Mouse (Mus musculus) lung, embryonic 15.5 days (tissue): ENCODE measurements around the gene Safb. TPM values are rescaled to one million over a fixed set of nuclear protein-coding genes. Genes with fewer than 3 reads are reported as not detected.
"Not testable (repeated sequence)": the region's sequence is repeated elsewhere in the genome, so short reads cannot be mapped to it uniquely, and the experiment has no call there.

Experiments used
- ATAC-seq: fragments of 200-750 bp; cut with Nextera tagmentation; 2 replicates; pipeline ENCODE4 v1.8.0; 2017; ENCODE audit warnings: moderate number of reproducible peaks, borderline replicate concordance; ENCODE audit not compliant: low FRiP score, low TSS enrichment; ENCODE audit errors: extremely low read depth
- H3K27ac ChIP-seq: fragments of 300-500 bp; sonication (generic); 2 replicates; pipeline ENCODE4 v1.5.1; 2015; ENCODE audit warnings: moderate library complexity, mild to moderate bottlenecking, inconsistent platforms
- H3K27me3 ChIP-seq: fragments of 300-500 bp; sonication (generic); 2 replicates; pipeline ENCODE4 v1.6.1; 2015; ENCODE audit warnings: inconsistent platforms
- H3K36me3 ChIP-seq: fragments of 300-500 bp; sonication (generic); 2 replicates; pipeline ENCODE4 v1.6.1; 2015; ENCODE audit warnings: inconsistent platforms
- H3K4me1 ChIP-seq: fragments of 300-500 bp; sonication (generic); 2 replicates; pipeline ENCODE4 v1.6.1; 2015; ENCODE audit warnings: inconsistent platforms
- H3K4me2 ChIP-seq: fragments of 300-500 bp; sonication (generic); 2 replicates; pipeline ENCODE4 v1.6.1; 2015; ENCODE audit warnings: inconsistent platforms, mild to moderate bottlenecking, moderate library complexity
- H3K4me3 ChIP-seq: fragments of 300-500 bp; sonication (generic); 2 replicates; pipeline ENCODE4 v1.5.1; 2015; ENCODE audit warnings: mild to moderate bottlenecking, inconsistent platforms
- H3K9ac ChIP-seq: fragments of 300-500 bp; sonication (generic); 2 replicates; pipeline ENCODE4 v1.6.1; 2015; ENCODE audit warnings: inconsistent platforms
- H3K9me3 ChIP-seq: fragments of 300-500 bp; sonication (generic); 2 replicates; pipeline ENCODE4 v1.6.1; 2016; ENCODE audit warnings: inconsistent platforms
- WGBS: fragments of 180-500 bp; shearing (Covaris S2); methylation state at CpG from one replicate; pipeline ENCODE4 v1.1.7; 2015; 5-methylcytosine and 5-hydroxymethylcytosine counted together
- polyA plus RNA-seq: library from polyadenylated mRNA; unstranded; fragments of >200 nt; fragmentation: Nextera tagmentation; extraction: Ambion mirVana; gene quantifications from 2 replicates; pipeline ENCODE4 v1.2.1, GENCODE M21; 2015

The Safb gene
- polyA plus RNA-seq, 1 experiment from 2014 or later = 96.6 TPM

DNA sequence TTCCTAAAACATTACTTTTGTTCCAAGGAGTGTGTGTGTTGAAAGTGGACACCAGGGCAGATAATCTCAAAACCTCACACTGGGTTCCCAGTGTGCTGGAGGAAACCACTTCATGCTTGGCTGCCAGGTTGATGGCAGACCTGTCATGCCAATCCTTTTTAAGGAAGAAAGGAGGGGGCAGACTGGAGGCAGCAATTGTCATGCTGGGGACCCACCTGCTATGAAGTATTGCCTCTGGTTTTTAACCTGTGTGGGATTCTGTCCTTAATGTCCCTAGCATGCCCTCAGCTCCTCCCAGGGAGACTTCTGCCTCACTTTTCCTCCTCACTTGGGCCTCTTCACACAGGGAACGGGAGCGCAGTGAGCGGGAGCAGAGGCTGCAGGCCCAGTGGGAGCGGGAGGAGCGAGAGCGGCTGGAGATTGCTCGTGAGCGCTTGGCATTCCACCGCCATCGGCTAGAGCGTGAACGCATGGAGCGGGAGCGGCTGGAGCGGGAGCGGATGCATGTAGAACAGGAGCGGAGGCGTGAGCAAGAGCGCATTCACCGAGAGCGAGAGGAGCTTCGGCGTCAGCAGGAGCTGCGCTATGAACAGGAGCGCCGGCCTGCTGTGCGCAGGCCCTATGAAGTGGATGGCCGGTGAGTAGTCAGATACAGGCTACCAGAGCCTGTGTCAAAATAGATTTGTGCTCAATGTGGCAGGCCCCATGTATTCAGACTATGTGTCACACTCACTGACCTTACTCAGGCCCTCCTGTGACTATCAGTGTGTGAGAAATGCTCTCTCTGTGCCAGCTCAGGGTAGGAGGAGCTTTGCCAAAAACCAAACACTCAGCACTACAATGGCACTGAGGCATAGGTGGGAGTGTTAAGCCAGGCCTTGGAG, 18.8 kb downstream of the Safb start:
- H3K4me2 ChIP-seq = no peak overlapping the region
- no peak overlapping the region for H3K27ac ChIP-seq
- no peak for ATAC-seq
- H3K9me3 ChIP-seq = no peaks in the 10 kb centered on the region
- H3K4me3 ChIP-seq = no peak overlapping the region
- H3K4me1 ChIP-seq = peaks cover 5% of the 10 kb centered on the region
- no peak overlapping the region for H3K9ac ChIP-seq
- WGBS = 93% methylated on average over 28 of the region's 28 CpGs
- H3K27me3 ChIP-seq = no peaks in the 10 kb centered on the region
- peaks cover 87% of the 10 kb centered on the region for H3K36me3 ChIP-seq

DNA sequence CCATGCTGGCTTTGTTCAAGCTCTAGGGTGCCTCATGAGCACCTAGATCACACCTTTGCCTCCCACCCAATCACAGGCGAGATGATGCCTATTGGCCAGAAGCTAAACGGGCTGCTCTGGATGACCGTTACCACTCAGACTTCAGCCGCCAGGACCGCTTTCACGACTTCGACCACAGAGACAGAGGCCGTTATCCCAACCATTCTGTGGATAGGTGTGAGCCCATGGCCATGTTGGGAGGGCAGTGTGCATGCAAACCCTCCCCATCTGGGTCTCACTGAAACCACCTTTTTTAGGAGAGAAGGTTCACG, 19.4 kb downstream of the Safb start:
- Histone ChIP-seq H3K27ac (no peak overlapping the region), H3K4me2 (no peak overlapping the region), H3K9ac (no peak overlapping the region), H3K9me3 (no peaks in the 10 kb centered on the region), H3K36me3 (peaks cover 87% of the 10 kb centered on the region), H3K4me3 (no peak overlapping the region), H3K4me1 (peaks cover 11% of the 10 kb centered on the region), H3K27me3 (no peaks in the 10 kb centered on the region)
- ATAC-seq = no peak
- WGBS = 87% methylated on average over 9 of the region's 9 CpGs

DNA sequence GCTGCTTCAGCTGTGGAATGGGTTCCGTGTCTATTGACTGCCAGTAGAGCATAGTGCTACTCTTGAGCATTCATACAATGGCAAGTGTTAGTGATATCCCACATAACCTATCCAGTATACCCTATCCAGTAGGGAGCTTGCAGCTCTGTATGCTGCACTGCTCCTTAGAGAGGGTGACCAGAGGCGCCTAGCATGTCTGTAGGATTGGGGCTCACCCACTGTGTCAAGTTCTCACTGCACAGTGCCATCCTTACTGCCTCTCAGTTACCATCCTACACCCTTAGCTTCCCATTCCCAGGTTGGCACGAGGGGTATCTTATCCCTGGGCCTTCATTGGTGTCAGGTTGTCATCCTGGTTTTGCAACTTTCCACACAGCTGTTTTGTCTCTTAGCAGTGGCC, 19.8 kb downstream of the Safb start:
- H3K27ac ChIP-seq = no peak overlapping the region
- H3K9me3 ChIP-seq = no peaks in the 10 kb centered on the region
- peaks cover 84% of the 10 kb centered on the region for H3K36me3 ChIP-seq
- H3K4me2 ChIP-seq = no peak overlapping the region
- H3K4me1 ChIP-seq = peaks cover 11% of the 10 kb centered on the region
- no peak overlapping the region for H3K4me3 ChIP-seq
- H3K9ac ChIP-seq = no peak overlapping the region
- 91% methylated on average over 3 of the region's 3 CpGs for WGBS
- no peaks in the 10 kb centered on the region for H3K27me3 ChIP-seq
- ATAC-seq = no peak

DNA sequence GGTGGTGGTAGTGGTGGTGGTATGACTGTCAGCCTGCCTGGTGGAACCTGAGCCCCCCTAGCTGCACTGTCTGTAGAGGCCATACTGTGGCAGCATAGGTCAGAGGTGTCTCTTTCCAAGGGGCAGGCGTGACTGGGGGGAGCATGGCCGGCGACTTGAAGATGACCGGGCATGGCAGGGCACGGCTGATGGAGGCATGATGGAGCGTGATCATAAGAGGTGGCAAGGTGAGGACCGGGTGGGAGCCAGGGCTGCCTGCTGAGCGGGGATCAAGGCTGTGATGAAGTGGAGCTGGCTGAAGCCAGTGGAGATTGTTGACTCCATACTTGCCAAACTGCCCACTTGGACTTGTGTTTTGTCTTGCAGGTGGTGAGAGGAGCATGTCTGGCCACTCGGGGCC, 20.8 kb downstream of the Safb start:
- Histone ChIP-seq H3K4me1 (peaks cover 16% of the 10 kb centered on the region), H3K9me3 (no peaks in the 10 kb centered on the region), H3K36me3 (peaks cover 74% of the 10 kb centered on the region), H3K4me3 (no peak overlapping the region), H3K27ac (no peak overlapping the region), H3K9ac (no peak overlapping the region), H3K4me2 (no peak overlapping the region), H3K27me3 (no peaks in the 10 kb centered on the region)
- WGBS = 85% methylated on average over 9 of the region's 9 CpGs
- no peak for ATAC-seq

DNA sequence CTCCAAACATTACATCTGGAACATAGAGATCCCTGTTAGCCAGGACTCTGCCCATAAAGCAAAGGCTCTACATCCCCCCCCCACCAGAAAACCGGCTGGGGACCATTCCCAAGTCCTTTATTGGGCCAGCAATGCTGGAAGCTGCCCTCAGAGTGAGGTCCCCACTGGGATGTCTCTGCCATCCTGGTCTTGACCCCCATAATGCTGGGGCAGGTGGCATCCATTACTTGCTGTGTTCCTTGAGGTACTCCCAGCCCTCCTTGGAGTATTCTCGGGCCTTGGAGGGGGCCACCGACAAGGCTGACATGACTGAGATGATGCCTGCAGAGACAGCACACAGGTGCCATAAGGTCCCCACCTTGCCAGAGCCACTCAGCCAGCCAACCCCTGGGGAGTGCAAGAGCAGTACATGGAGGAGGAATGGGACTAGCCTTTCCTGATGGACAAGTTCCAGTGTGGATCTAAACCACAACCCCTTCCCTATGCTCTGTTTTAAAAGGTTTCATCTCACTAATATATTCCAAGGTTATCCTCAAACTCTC, 23.0 kb downstream of the Safb start:
- 0 out of 2 replicates have a peak overlapping the region, but pooled peaks have one; percentile 74 for H3K4me2 ChIP-seq
- no peak overlapping the region for H3K27ac ChIP-seq
- ATAC-seq = no peak
- no peaks in the 10 kb centered on the region for H3K9me3 ChIP-seq
- 62% methylated on average over 3 of the region's 3 CpGs for WGBS
- H3K4me3 ChIP-seq = no peak overlapping the region
- H3K36me3 ChIP-seq = peaks cover 52% of the 10 kb centered on the region
- H3K27me3 ChIP-seq = no peaks in the 10 kb centered on the region
- peaks cover 27% of the 10 kb centered on the region for H3K4me1 ChIP-seq
- no peak overlapping the region for H3K9ac ChIP-seq

DNA sequence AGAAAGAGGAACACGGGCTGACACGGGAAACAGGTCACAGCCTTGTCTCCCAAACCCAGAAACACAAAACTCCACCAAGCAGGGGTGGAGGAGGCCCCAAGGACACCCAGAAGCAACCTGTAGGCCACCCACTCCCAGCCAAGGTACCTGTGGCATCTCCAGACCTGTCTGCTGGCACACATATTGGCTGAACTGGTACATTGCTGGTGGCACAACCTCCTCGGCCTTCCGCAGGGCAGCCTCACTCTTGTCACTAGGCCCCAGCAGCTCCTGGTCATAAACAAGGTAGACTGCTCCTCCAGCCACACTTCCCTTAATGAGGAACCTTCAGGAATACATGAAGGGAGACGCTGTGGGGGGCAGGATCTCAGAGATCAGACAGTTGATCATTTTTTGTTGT, 24.1 kb downstream of the Safb start:
- H3K27ac ChIP-seq = peak overlapping the region; percentile 75; the same call in 1 of the 2 replicates
- H3K4me3 ChIP-seq = peak overlapping the region; percentile 64
- WGBS = 32% methylated on average over 5 of the region's 5 CpGs
- H3K9ac ChIP-seq = peak overlapping the region; percentile 67
- no peaks in the 10 kb centered on the region for H3K27me3 ChIP-seq
- no peaks in the 10 kb centered on the region for H3K9me3 ChIP-seq
- ATAC-seq = no peak
- H3K36me3 ChIP-seq = peaks cover 41% of the 10 kb centered on the region
- peak overlapping the region; percentile 74 for H3K4me2 ChIP-seq
- H3K4me1 ChIP-seq = peaks cover 28% of the 10 kb centered on the region

DNA sequence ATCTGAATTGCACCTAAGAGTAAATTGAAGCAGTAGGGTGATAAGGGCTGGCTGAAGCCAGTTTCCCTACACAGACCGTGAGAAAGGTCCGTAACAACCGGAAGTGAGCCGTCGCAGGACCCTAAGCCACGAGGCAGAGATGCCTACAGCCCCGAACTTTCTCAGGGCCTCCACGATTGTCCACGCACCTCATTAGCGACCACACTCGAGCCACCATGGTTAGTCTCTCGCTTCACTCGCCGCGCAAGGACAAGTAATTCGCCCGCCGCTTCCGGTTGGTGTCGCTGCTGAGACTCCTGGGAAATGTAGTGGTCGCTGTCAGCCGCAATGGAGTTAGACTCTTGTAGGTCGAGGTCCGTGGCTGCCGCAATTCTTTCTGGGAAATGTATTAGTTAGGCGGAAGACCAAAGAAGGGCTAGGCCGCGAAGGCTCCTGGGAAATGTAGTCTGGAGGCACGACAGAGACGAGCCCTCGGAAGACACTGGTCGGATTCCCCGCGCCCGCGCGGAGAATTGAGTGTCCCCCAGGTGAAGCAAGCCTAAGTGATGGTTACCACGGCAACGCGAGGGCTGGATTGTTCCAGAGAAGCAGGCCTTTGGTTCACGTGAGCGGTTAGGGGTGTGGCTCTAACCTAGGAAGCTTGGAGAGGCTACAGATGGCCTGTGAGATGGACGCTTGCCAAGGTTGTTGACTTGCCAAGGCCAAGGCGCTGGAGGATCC, 25.0 kb downstream of the Safb start, which contains the start of gene 2410015M20Rik:
TSS of gene 2410015M20Rik (minus strand) at position 320 of the 720 bp plus-strand sequence.
- Histone ChIP-seq H3K9me3 (no peaks in the 10 kb centered on the region), H3K27me3 (no peaks in the 10 kb centered on the region), H3K4me3 (peak within 1 kb of the TSS; percentile 64), H3K4me1 (peaks cover 33% of the 10 kb centered on the region), H3K9ac (peak within 1 kb of the TSS; percentile 67), H3K27ac (peak within 1 kb of the TSS; percentile 75), H3K4me2 (peak within 1 kb of the TSS; percentile 74), H3K36me3 (peaks cover 38% of the 10 kb centered on the region)
- peak; percentile 88 for ATAC-seq
- under 1% methylated on average over 44 of the region's 44 CpGs for WGBS

DNA sequence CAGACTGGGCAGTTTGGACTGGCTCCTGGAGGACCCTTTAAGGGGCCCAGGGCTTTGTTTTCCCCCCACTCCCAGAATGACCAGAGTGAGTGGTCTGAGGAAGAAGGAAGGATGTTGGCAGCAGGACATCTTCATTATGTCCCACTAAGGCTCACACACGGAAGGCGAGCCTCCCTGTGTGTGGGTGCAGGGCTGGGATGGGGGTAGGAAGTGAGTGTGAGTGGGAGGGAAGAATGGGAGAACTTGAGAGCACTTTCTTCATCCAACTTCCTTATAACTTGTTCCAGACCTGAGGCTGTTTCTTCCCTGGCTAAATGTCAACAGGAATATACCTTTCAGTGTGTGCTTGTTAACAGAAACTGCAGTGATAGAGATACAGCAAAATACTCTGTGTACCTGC, 26.7 kb downstream of the Safb start:
- no peak for ATAC-seq
- 63% methylated on average over 2 of the region's 2 CpGs for WGBS
- Histone ChIP-seq H3K9me3 (no peaks in the 10 kb centered on the region), H3K4me3 (no peak overlapping the region), H3K27me3 (no peaks in the 10 kb centered on the region), H3K4me2 (no peak overlapping the region), H3K9ac (no peak overlapping the region), H3K36me3 (peaks cover 37% of the 10 kb centered on the region), H3K4me1 (peaks cover 38% of the 10 kb centered on the region), H3K27ac (no peak overlapping the region)

DNA sequence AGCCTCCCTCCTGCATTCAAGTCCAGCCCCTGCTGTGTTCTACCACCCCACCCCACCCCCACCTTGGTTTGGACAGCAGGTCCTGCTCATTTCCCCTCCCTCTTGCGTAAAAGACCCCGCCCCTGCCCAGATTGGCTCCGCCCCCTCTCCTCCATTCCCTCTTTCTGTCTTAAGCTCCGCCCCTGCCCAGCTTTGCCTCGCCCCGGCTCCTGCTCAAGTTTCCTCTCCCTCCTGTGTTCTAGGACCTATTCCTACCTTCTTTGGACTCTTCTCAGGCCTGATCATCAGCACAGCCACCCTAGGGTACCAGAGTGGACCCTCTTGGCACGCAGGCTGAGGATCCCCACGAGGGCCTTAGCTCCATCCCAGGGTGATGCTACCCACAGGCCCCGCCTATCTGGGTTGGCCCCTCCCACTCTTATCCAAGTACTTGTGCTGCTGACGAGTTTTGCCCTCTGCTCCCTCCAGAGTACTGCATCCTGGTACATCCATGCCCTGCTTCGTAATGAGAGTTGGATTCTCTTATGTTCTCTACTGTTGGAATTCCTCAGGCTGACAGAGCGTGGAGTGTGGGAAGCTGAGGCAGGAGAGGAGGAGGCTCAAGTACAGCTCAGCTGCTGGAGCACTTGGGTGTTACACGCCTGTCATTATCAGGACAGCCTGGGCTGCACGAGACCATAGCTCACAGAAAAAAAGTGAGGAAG, 27.4 kb downstream of the Safb start:
- Histone ChIP-seq H3K9me3 (no peaks in the 10 kb centered on the region), H3K27ac (no peak overlapping the region), H3K36me3 (peaks cover 37% of the 10 kb centered on the region), H3K4me1 (peaks cover 38% of the 10 kb centered on the region), H3K27me3 (no peaks in the 10 kb centered on the region), H3K9ac (no peak overlapping the region), H3K4me3 (0 out of 2 replicates have a peak overlapping the region, but pooled peaks have one; percentile 1), H3K4me2 (no peak overlapping the region)
- 0 out of 2 replicates have a peak, but pooled peaks have one; percentile 3 for ATAC-seq
- WGBS = 14% methylated on average over 14 of the region's 14 CpGs

DNA sequence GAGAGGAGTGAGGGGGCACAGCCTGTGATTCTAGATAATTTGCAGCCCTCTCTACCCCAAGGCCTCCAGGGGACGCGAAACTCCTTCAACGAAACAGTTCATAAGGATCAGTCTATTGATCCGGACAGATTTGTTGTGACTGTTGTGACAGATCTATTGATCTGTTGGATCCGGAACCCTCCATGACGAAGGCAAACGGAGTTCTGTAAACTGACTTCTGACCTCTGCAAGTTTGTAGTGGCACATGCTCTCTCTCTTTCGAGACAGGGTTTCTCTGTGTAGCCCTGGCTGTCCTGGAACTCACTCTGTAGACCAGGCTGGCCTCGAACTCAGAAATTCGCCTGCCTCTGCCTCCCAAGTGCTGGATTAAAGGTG, 27.9 kb downstream of the Safb start:
- not testable (repeated sequence) for H3K4me3 ChIP-seq, H3K9me3 ChIP-seq, H3K4me2 ChIP-seq, H3K27ac ChIP-seq, ATAC-seq, H3K27me3 ChIP-seq, H3K9ac ChIP-seq
- Histone ChIP-seq H3K36me3 (peaks cover 37% of the 10 kb centered on the region), H3K4me1 (peaks cover 38% of the 10 kb centered on the region)
- 67% methylated on average over 10 of the region's 10 CpGs for WGBS

DNA sequence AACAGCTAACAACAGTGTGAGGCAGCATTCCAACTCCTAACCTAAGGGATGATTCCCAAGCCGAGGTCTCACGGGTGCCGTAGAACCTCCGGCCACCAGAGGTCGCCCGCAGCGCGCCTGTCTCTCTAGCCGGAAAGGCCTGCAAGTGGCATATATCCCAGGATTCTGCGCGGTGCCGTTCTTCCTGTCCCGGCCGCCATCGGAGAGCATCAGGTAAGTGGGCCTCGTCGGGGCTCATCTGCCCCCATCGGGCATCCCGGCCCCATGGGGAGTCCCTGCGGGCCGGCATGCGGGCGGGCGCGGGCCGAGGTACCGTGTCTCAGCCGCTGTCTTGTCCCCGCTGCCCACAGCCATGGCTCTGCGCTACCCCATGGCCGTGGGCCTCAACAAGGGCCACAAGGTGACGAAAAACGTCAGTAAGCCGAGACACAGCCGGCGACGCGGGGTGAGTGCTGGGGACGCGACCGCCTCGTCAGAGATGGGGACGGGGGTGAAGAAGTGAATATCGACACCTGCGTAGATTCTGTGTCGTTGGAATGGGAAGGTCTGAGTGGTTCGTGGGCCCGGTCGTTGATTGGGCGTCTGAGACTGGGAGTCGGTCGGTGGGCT, 28.7 kb downstream of the Safb start, which contains the start of gene Rpl36:
TSS of gene Rpl36 (plus strand) at position 181 of the 609 bp plus-strand sequence.
- peaks cover 42% of the 10 kb centered on the region for H3K36me3 ChIP-seq
- peak within 1 kb of the TSS; percentile 86 for H3K4me2 ChIP-seq
- H3K27me3 ChIP-seq = no peaks in the 10 kb centered on the region
- H3K27ac ChIP-seq = peak within 1 kb of the TSS; percentile 70
- ATAC-seq = peak; percentile 49; the same call in 1 of the 2 replicates
- peak within 1 kb of the TSS; percentile 68 for H3K4me3 ChIP-seq
- peaks cover 34% of the 10 kb centered on the region for H3K4me1 ChIP-seq
- no peaks in the 10 kb centered on the region for H3K9me3 ChIP-seq
- under 1% methylated on average over 52 of the region's 52 CpGs for WGBS
- H3K9ac ChIP-seq = peak within 1 kb of the TSS; percentile 64
